Mouse (Mus musculus) gastrocnemius, postnatal 14 days (tissue): ENCODE data around the gene Nlrp4f. TPM values are rescaled to one million over a fixed set of nuclear protein-coding genes. Genes with fewer than 3 reads are reported as not detected.

Experiments
- total RNA-seq, 2 experiments: library from RNA; stranded (reverse); gene quantifications; 2 replicates each; pipeline ENCODE4 v1.2.3; 2021

Gene Nlrp4f
- total RNA-seq, 2 experiments from 2014 or later: not detected

Other genes starting within 250 kb of the Nlrp4f start
- not detected for gene Spata31d1c, start 172.9 kb downstream of the Nlrp4f start, total RNA-seq
- not detected for gene Prss47, start 153.2 kb downstream of the Nlrp4f start, total RNA-seq
- gene Mfsd14b, start 93.0 kb downstream of the Nlrp4f start, total RNA-seq: 10 to 100 TPM; 10.5 TPM
- not detected for gene Olfr465-ps1, start 67.9 kb downstream of the Nlrp4f start, total RNA-seq
- gene Olfr466, start 55.7 kb downstream of the Nlrp4f start, total RNA-seq: not detected
- not detected for gene Gm10775, start 53.6 kb upstream of the Nlrp4f start, total RNA-seq
- gene Zfp369, start 72.8 kb upstream of the Nlrp4f start, total RNA-seq: 10 to 100 TPM in 1 of 2 experiments, 1 to 10 TPM in 1; 9.2 to 10.3 TPM